Mouse (Mus musculus): Measurements from ENCODE around the gene Pradc1.

GRCm38 (mm10) chr6:85419150-85419549 is 32.6 kb downstream of the Pradc1 start:
- TF ChIP-seq CTCF (IDR thresholded peaks at IDR 0.05; ENCODE audit: borderline replicate concordance, control insufficient read depth, extremely low read depth, insufficient read depth, low read length, poor library complexity) (no peak), POLR2A (IDR thresholded peaks at IDR 0.05; ENCODE audit: control insufficient read depth, extremely low read depth, insufficient read depth, low read length, poor library complexity) (no peak)

Measured in thymus, adult 2 months (tissue).